Mouse (Mus musculus) kidney, embryonic 16.5 days (tissue): ENCODE data around the gene Got2. TPM values are rescaled to one million over a fixed set of nuclear protein-coding genes. Genes with fewer than 3 reads are reported as not detected.

Experiments used
- polyA plus RNA-seq: library from polyadenylated mRNA; unstranded; fragments of >200 nt; fragmentation: Nextera tagmentation; extraction: Ambion mirVana; gene quantifications from 2 replicates; pipeline ENCODE4 v1.2.1, GENCODE M21; 2015

Gene Got2
- polyA plus RNA-seq, 1 experiment from 2014 or later: 286 TPM

Other genes starting within 250 kb of the Got2 start
- gene Ndrg4, start 211.6 kb downstream of the Got2 start, polyA plus RNA-seq: 20.1 and 23.7 TPM in 2 replicates
- 21.3 and 22.7 TPM in 2 replicates for gene Setd6, start 172.7 kb downstream of the Got2 start, polyA plus RNA-seq
- 76.6 and 89.6 TPM in 2 replicates for gene Cnot1, start 81.1 kb downstream of the Got2 start, polyA plus RNA-seq
- 303 and 308 TPM in 2 replicates for gene Sap18b, start 63.2 kb downstream of the Got2 start, polyA plus RNA-seq
- 19.2 and 19.7 TPM in 2 replicates for gene Slc38a7, start 35.0 kb downstream of the Got2 start, polyA plus RNA-seq